Mouse (Mus musculus) thymus, postnatal 36 days (tissue): ENCODE data around the gene Smad9.

Experiments
- DNase-seq, 2 experiments: peaks; one replicate each; pipeline ENCODE4 v3.0.0; 2022; ENCODE audit warnings: mixed read lengths in 2 of 2

The Smad9 gene

GRCm38 (mm10) chr3:54759211-54759610 is 3.8 kb downstream of the Smad9 start:
- no peak for DNase-seq

DNA sequence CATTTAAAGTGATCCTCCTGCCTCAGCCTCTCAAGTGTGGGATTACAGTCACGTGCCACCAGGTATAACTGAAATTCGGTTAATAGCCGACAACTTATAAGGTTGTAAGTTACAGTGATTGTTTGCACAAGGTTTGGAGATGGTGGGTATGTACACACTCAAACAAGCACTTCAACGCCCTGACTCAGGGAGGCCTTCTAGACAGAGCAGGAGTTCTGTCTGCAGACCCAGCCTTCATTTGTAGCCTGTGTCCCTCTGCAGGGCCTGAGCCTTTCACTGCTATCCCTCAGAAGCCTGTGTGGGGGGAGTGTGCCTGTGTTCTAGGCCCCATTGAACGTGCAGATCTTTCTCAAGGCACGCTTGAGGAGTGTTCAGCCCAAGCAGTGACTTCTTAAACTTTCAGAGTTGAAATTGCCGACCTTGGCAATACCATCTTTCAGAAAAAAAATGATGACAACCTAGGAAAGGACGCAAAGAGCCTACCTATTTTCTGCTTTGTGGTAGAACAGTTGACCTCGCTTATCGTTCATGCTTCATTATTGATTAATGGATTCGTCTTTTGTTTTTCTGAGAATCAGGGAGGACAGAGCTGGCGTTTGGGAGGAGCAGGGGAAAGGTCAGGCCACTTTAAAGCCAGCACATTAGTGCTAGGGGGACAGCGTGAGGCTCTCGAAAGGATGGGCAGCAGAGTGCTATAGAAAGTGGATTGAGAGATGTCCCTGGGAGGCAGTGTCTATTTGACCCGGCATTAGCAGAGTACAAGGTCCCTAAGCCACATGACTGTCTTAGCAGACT is 5.1 kb downstream of the Smad9 start:
- DNase-seq = no peak

DNA sequence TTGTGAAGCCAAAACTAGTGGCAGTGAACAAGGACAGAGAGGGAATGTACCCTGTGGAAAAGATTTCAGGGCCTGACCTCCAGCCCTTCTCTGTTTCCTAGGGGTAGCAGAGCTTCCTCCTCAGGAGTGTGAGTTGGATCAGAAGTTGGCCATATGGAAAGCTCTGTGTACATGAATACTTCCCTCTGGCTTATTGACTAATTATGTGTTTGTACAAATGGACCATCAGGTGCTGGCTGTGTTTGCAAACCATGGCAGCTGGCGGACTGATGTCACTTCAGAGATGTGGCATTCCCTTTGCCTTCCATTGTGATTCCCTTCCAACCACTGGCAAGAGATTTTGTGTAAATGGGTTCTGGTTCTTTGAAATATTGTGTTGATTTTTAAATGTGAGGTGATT is 5.9 kb downstream of the Smad9 start:
- DNase-seq = no peak

DNA sequence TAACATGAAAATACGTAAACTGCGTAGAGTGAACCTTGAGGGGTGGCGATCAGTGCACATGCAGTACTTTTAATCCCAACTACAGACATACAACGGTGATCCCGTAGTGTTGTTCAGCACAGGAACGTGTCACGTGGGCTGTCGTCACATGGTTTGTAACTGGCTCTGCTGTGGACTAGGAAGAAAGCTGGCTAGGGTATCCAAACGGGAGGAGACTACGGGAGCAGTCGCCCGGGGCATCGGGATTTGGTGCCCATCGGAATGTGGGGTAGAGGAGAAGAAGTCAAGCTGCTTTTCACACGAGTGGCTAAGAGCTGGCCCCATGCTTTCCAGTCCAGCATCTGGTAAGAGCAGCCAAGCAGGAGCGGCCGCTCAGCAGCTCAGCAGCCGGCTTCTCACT is 9.0 kb downstream of the Smad9 start:
- DNase-seq = no peak

GRCm38 (mm10) chr3:54765521-54765920 is 10.1 kb downstream of the Smad9 start:
- peak in 1 of 2 experiments; percentile 12 for DNase-seq

DNA sequence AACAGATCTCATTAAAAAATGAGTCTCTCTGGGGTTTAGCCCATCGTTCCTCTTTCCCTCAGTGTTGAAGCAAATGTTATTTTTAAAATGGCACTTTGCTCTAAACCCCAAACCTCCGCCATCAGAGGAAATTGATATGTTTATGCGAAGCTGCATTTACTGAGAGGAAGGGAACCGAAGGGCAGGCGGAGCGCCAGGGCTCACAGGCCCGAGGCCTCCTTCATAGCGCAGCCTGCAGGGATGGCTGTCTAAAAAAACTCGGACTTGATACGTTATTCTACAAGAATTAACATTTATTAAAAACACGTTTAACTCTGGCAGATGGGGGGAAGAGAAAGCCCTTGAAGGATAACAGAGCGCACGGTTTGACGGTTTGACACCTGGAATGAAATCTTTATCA is 10.7 kb downstream of the Smad9 start:
- DNase-seq = no peak

DNA sequence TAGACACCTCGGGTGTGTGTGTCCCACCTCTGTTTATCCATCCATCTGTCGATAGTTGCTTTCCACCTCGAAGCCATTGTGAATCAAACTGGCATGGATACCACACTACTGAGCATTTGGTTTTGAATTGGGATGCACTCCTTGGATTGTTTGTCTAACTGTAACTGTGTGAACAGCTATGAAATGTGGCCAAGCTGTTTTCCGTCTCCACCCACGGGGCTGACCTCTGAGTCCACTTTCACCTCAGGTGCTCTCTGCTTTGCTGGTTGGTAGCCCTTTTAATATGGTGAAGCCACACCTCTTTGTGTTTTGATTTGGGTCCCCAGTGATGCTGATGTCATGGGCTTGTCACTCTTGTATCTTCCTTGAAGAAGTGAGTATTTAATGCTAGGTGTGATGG is 11.4 kb downstream of the Smad9 start:
- no peak for DNase-seq

DNA sequence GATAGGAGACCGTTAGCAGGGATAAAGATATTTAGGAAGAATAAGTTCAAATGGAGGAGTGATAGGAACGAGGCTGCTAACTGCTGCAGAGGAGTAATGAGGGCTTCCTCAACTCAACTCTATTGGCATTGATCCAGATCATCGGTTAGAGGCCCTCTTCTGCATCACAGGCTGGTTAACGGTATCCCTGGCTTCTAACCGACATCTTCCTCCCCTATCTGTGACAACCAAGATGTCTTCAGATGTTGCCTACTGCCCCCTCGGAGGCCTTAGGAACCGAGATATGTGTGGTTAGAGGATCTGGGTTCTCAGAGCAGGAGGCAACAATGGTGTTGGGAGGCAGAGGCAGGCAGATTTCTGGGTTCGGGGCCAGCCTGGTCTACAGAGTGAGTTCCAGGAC is 13.2 kb downstream of the Smad9 start:
- no peak for DNase-seq

DNA sequence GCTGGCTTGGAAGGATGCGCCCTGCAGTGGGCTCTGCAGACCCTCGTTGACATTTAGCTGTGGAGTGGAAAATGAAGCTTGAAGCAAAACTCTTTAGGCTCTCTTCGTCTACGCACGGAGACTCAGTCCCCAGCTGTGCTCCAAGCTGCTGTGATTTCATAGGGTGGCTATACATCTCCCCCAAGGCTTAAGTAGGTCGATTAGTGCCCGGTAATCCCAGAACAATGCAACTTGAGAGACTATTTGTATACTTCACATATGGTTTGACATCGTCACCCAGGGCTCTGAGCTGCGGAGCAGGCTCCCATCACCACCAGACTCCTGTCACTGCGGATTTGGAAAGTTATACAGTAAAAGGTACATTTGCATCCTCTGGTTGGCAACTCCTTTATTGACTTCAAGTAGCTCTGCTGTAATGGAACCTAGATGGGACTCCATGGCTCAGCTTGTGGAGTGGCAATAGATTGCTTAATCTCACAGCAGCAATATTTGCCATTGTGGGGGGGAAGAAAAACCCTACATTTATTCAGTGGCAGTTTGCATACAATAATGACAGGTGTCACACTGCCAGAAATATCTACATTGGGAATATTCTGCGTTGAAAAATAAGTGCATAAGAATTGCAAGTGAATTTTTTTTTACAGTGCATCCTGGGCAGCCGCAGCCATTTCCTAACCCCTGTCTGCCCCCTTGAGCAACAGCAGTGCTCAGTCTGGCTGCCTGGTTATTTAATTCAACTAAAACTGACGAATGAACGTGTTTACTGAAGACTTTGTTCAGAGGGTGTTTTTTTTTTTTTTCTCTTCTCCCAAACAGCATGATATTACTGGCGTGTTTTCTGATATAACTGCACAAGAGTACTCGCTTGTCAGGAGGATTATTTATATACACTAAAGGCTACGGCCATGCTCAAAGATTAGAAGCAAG is 14.2 kb downstream of the Smad9 start:
- no peak for DNase-seq

- DNase-seq = no peak
Measured at GRCm38 (mm10) chr3:54773613-54774012, 18.2 kb downstream of the Smad9 start.

- DNase-seq = no peak
Measured at GRCm38 (mm10) chr3:54775989-54776631, 20.7 kb downstream of the Smad9 start.

DNA sequence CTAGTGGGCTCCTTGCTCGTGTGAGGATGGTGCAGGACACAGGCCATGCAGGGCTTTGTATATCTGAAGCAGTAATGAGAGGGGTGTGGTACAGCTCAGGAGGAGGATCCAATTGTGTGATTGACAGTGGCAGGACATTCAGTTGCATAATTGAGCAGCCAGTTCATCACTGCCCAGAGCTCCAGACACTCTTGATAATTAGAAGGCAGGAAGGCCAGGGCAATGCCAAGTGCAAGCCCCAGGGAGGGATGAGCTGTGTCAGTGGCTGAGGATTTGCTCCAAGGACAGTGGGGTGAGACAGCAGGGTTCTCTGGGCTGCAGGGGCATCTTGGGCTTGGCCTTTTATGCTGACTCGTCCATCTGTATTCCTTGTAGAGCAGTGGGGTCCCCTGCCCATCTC is 35.2 kb downstream of the Smad9 start:
- DNase-seq = no peak

- DNase-seq = no peak
Measured at GRCm38 (mm10) chr3:54791822-54792677, 36.7 kb downstream of the Smad9 start.

GRCm38 (mm10) chr3:54793762-54794161 is 38.4 kb downstream of the Smad9 start:
- no peak for DNase-seq

- no peak for DNase-seq
Measured at GRCm38 (mm10) chr3:54795379-54795778, 40.0 kb downstream of the Smad9 start.

GRCm38 (mm10) chr3:54795806-54796205 is 40.4 kb downstream of the Smad9 start:
- no peak for DNase-seq

GRCm38 (mm10) chr3:54797211-54797610 is 41.8 kb downstream of the Smad9 start:
- peak; percentile 46 to 49 for DNase-seq

DNA sequence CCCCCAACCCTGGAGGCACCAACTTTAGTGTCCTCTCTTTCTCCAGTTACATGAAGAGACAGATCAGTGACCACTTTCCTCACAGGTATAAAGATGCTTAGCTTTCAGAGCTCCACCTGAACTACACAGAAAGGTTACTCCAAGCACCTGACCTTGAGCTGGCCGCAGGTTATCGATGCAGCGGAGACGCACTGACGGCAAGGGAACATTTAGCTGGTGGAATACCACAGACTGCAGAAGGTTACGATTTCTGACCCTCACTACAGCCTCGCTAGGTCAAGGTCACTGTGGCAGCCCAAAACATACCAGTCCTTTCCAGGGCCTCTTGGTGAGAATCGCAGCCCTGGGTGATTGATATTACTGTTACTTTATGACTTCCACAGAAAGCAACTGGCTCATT is 48.3 kb downstream of the Smad9 start:
- DNase-seq = no peak

DNA sequence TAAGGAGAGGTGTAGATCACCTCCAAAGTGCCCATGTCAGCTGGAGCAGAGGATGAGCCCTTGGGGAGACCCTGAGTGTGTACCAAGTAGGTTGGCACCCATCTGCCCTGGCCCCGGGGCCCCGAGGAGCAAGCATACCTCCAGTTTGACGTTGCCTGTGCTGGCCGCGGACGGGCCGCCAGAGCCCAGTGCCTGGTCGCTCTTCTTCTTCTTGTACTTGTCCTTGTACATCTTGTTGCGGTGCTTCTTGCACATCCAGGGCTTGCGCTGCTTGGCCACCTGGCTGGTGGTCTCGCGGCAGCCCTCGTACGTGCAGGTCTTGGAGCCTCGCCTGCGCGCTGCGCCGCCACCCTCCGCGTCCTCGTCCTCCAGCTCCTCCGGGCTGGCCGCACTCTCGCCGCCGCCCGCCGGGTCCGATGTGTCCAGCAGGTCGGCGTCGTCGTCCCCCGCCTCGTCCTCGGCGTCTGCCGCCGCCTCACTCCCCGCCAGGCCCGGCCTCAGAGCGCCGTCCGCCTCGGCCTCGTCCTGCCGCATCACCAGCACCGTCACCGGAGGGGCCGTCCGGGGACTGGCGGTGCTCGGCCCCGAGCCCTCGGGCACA is 51.8 kb downstream of the Smad9 start:
- no peak for DNase-seq

DNA sequence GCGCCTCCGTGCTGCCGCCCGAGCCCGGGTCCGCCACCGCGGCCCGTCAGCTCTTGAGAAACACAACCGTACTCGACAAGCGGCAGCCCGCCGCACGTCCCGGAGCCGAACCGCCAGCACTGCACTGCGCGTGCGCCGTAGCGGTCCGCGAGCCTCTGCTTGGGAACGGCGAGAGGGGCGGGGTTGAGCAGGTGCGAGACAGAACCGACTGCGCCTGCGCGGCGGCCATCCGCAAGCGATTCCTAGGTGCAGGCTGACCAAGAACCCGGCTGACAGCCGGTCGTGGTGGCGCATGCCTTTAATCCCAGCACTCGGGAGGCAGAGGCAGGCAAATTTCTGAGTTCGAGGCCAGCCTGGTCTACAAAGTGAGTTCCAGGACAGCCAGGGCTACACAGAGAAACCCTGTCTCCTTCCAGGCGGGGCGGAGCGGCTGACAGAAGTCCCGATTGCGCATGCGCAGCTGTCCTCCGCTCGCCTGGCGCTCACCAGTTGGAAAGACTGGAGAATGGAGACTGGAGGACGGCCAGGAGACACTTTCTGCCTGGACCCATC is 52.4 kb downstream of the Smad9 start, which contains the start of gene Rfxap:
Gene Rfxap, minus strand, starts transcription at position 126 of the 552 bp plus-strand sequence.
- DNase-seq = peak; percentile 95 to 96

DNA sequence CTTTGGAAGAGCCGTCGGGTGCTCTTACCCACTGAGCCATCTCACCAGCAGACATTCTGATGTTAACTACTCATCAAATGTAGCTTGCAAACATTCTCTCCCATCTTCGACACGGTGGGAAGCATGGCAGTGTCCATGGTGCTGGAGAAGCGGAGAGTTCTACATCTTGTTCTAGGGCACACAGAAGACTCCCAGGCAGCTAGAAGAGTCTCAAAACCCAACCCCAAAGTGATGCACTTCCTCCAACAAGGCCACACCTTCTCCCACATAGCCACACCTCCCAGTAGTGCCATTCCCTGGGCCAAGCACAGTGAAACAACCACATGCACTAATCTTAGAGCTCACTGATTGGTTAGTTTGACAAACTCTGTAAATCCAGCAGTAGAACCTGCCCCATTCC is 53.7 kb downstream of the Smad9 start:
- no peak for DNase-seq

DNA sequence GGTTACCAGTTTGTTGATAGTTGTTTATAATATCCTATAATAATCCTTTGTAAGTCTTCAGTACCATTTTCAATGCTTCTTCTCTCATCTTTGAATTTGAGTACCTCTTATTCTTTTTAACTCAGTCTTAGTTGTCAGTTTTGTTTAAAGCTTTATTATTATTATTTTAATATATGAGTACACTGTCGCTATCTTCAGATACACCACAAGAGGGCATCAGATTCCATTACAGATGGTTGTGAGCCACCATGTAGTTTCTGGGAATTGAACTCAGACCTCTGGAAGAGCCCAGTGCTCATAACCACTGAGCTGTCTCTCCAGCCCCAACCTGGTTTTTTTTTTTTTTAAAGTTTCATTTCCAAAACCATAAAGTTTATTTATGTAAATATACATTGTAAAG is 56.2 kb downstream of the Smad9 start:
- DNase-seq = no peak
